ENCODE assay signal across 21 mouse cellular contexts in the genomic region with DNA sequence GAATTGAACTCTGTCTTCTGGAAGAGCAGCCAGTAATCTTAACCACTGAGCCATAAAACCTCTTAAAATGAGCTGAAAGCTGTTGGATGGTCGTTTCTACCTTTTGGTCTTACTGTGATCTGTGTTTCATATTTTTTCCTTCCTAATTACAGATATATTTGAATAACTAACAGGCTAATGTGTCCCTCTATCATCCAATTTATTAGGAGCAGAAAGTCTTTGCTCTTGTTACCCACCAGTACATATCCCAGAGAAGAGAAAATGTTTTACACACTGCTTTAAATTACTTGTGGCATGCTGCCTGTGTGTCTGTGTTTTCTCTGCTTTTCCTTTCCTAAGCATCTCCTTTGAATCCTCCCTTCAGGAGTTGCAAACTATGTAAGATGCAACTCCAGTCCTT. TPM values are rescaled to one million over a fixed set of nuclear protein-coding genes. Genes with fewer than 3 reads are reported as not detected.
DNase-seq lines count a peak whose midpoint lies in the region; ATAC-seq and TF ChIP-seq lines count a peak whose summit lies in the region.
"Had no signal": no experiment of that assay in that cellular context is flagged by ENCODE, and none has a peak within 500 bp of the region (broad histone marks: within the 10 kb centered on the region; RNA-seq: fewer than 3 reads in every experiment).

No protein-coding gene starts in this region.

- peaks cover 20% of the 10 kb centered on the region for H3K4me1 ChIP-seq in erythroblast, embryonic 14.5 days (ENCODE audit: control insufficient read depth)
- H3K4me1 ChIP-seq in intestine, postnatal 0 days (replicated peaks; ENCODE audit: control insufficient read depth, insufficient read depth, low read length), result no peaks in the 10 kb centered on the region
- no peaks in the 10 kb centered on the region; the same call in 1 of the 2 replicates for H3K4me1 ChIP-seq in intestine, embryonic 16.5 days (ENCODE audit: control insufficient read depth, insufficient read depth, low read length)

- no peak for ATAC-seq in erythroblast, adult 5-6 weeks (replicated peaks; ENCODE audit: low FRiP score, poor library complexity, severe bottlenecking)
- ATAC-seq in intestine, postnatal 0 days, result no peak
- ATAC-seq in intestine, embryonic 16.5 days, result no peak

- H3K27ac ChIP-seq in intestine, postnatal 0 days (ENCODE audit: low read depth, low read length), result no peak overlapping the region
- H3K27ac ChIP-seq in intestine, embryonic 16.5 days (ENCODE audit: low read length), result no peak overlapping the region

- H3K9me3 ChIP-seq in erythroblast, embryonic 14.5 days (ENCODE audit: control insufficient read depth, low read length), result no peaks in the 10 kb centered on the region
- no peaks in the 10 kb centered on the region for H3K9me3 ChIP-seq in intestine, postnatal 0 days (ENCODE audit: control insufficient read depth)
- no peaks in the 10 kb centered on the region for H3K9me3 ChIP-seq in intestine, embryonic 16.5 days (ENCODE audit: control insufficient read depth, low read length)
- H3K9me3 ChIP-seq: heart, embryonic 15.5 days; hindbrain, embryonic 15.5 days; midbrain, embryonic 15.5 days had no signal

- DNase-seq in 3T3-L1 (ENCODE audit: low read depth, low spot score), result peak; percentile 37
- peak; percentile 25 for DNase-seq in brain, adult 2 months (ENCODE audit: low read depth, low spot score)
- no peak for DNase-seq in urinary bladder, postnatal 25 days (ENCODE audit: low spot score)
- no peak for DNase-seq in gastrocnemius, adult 8-10 months (ENCODE audit: low spot score in 2 of 2)
- DNase-seq: adrenal gland, postnatal 10 days; cerebellum, postnatal 10 days; embryo, embryonic 11 days; gastrocnemius, postnatal 36 days; kidney, postnatal 10 days; thymus, postnatal 36 days had no signal

- no peak for TF ChIP-seq CTCF in intestine, postnatal 0 days (IDR thresholded peaks at IDR 0.05; ENCODE audit: low read depth)

- H3K4me3 ChIP-seq in erythroblast, embryonic 14.5 days (replicated peaks), result peak overlapping the region; percentile 95
- H3K4me3 ChIP-seq in intestine, postnatal 0 days (ENCODE audit: low read depth, low read length), result peak overlapping the region; percentile 96; the same call in 1 of the 2 replicates
- no peak overlapping the region for H3K4me3 ChIP-seq in intestine, embryonic 16.5 days (ENCODE audit: low read length)

- peaks cover 8% of the 10 kb centered on the region for H3K36me3 ChIP-seq in erythroblast, embryonic 14.5 days (ENCODE audit: control insufficient read depth)
- H3K36me3 ChIP-seq in intestine, postnatal 0 days (ENCODE audit: control insufficient read depth, insufficient read depth), result no peaks in the 10 kb centered on the region
- H3K36me3 ChIP-seq in intestine, embryonic 16.5 days (ENCODE audit: control insufficient read depth, insufficient read depth, low read length), result no peaks in the 10 kb centered on the region
- H3K36me3 ChIP-seq: heart, embryonic 15.5 days had no signal

- H3K27me3 ChIP-seq in erythroblast, embryonic 14.5 days (ENCODE audit: control insufficient read depth), result 0 out of 2 replicates have a peak, but pooled peaks cover 3% of the 10 kb centered on the region
- H3K27me3 ChIP-seq in intestine, postnatal 0 days (replicated peaks; ENCODE audit: control insufficient read depth, insufficient read depth, low read length), result no peaks in the 10 kb centered on the region
- no peaks in the 10 kb centered on the region for H3K27me3 ChIP-seq in intestine, embryonic 16.5 days (replicated peaks; ENCODE audit: control insufficient read depth, insufficient read depth, low read length)
- H3K27me3 ChIP-seq: heart, embryonic 15.5 days; hindbrain, embryonic 15.5 days; midbrain, embryonic 15.5 days had no signal

- H3K9ac ChIP-seq in intestine, postnatal 0 days (ENCODE audit: low read depth, low read length), result no peak overlapping the region
- no peak overlapping the region for H3K9ac ChIP-seq in intestine, embryonic 16.5 days (ENCODE audit: low read depth, low read length)

- peak overlapping the region; percentile 94 for H3K4me2 ChIP-seq in intestine, postnatal 0 days (replicated peaks; ENCODE audit: low read depth)
- no peak overlapping the region for H3K4me2 ChIP-seq in intestine, embryonic 16.5 days (ENCODE audit: low read depth, low read length)

- WGBS in intestine, postnatal 0 days, result 26% methylated on average over 1 of the region's 1 CpGs
- WGBS in intestine, embryonic 16.5 days, result 37% methylated on average over 1 of the region's 1 CpGs

RNA-seq across cellular contexts. Expression of a gene that starts 1.1 kb away (rescaled TPM):
- polyA plus RNA-seq in erythroblast, embryonic 14.5 days (2012), result 0.18 and 0.37 TPM in 2 replicates
- 44.0 and 54.5 TPM in 2 replicates for total RNA-seq in erythroblast, adult 5-6 weeks (2015; ENCODE audit: low replicate concordance)
- total RNA-seq in erythroblast, adult 5-6 weeks (2017; ENCODE audit: low replicate concordance), result 60.6 and 110 TPM in 2 replicates
- polyA plus RNA-seq in intestine, postnatal 0 days (2015; fragmentation: Nextera tagmentation; extraction: Ambion mirVana), result 22.9 and 26.1 TPM in 2 replicates
- 48.2 and 50.9 TPM in 2 replicates for polyA plus RNA-seq in intestine, embryonic 16.5 days (2015; fragmentation: Nextera tagmentation; extraction: Ambion mirVana)
- 10 to 100 TPM; 21.7 to 25.0 (median 24.2) TPM for total RNA-seq in gastrocnemius, adult 8-10 months (2022)

RNA-seq across cellular contexts. Expression of a gene that starts 21.9 kb away (rescaled TPM):
- polyA plus RNA-seq in erythroblast, embryonic 14.5 days (2012), result 0.07 TPM in 1 of 2 replicates, not detected in the other
- total RNA-seq in erythroblast, adult 5-6 weeks (2015; ENCODE audit: low replicate concordance), result not detected in 2 replicates
- not detected in 2 replicates for total RNA-seq in erythroblast, adult 5-6 weeks (2017; ENCODE audit: low replicate concordance)
- polyA plus RNA-seq in intestine, postnatal 0 days (2015; fragmentation: Nextera tagmentation; extraction: Ambion mirVana), result not detected in 2 replicates
- not detected in 2 replicates for polyA plus RNA-seq in intestine, embryonic 16.5 days (2015; fragmentation: Nextera tagmentation; extraction: Ambion mirVana)
- total RNA-seq in gastrocnemius, adult 8-10 months (2022), result not detected
- total RNA-seq: adrenal gland, postnatal 10 days; gastrocnemius, postnatal 36 days; layer of hippocampus, postnatal 10 days; left cerebral cortex, postnatal 14 days; liver, adult 2 months had no signal
- polyA plus RNA-seq: heart, embryonic 15.5 days; hindbrain, embryonic 15.5 days; liver, adult 2 months; midbrain, embryonic 15.5 days; spleen, adult 2 months had no signal

Comparison
In these comparisons a context has a peak if more than half of its experiments do, and no peak if none do; other contexts are left out.
1. DNase-seq: peak in 3T3-L1 (single experiment) and brain, adult 2 months (single experiment); none in urinary bladder, postnatal 25 days (single experiment) and gastrocnemius, adult 8-10 months (0 of 2).
2. RNA of a gene that starts 1.1 kb away (polyA plus RNA-seq): 48.2 to 50.9 TPM in intestine, embryonic 16.5 days and 22.9 to 26.1 TPM in intestine, postnatal 0 days; 0.18 to 0.37 TPM in erythroblast, embryonic 14.5 days; every median in the first group is over 10 times any median in the second.